Mouse (Mus musculus): ENCODE results near the gene 4930432M17Rik.

DNA sequence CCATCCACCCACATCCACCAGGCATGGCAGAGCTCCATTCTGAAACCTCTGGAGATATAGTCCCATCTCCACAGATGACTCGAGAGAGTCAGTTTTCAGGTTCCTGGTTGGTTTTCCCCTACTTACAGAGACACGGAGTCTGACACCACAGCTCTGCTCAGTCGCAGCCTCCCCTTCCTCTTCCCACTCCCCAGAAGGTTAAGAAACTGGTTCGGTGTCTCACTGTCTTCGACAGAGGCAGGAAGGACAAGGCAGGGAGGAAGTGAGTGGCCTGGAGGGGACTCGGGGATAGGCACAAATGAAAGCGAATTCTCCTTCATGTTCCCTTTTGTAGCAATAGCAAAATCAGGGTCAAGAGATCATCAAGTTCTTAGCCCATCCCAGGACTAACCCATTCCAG, 39.9 kb upstream of the 4930432M17Rik start:
- TF ChIP-seq CTCF (IDR thresholded peaks at IDR 0.05; ENCODE audit: control insufficient read depth, insufficient read depth, low read length) (no peak), POLR2A (IDR thresholded peaks at IDR 0.05; ENCODE audit: borderline replicate concordance, control insufficient read depth, low read depth, low read length) (no peak)
